Mouse (Mus musculus) G1E-ER4 (cell line): ENCODE data around the gene Mien1. TPM values are rescaled to one million over a fixed set of nuclear protein-coding genes. Genes with fewer than 3 reads are reported as not detected.

ENCODE experiments used
- GATA1 ChIP-seq: IDR thresholded peaks from one replicate; pipeline ENCODE4 v1.8.0; 2012; ENCODE audit warnings: low read length, inconsistent platforms
- polyA plus RNA-seq: library from polyadenylated mRNA; stranded (reverse); fragments of >175 nt; gene quantifications from 2 replicates; pipeline ENCODE4 v1.2.3, GENCODE M21; 2012

Mien1 gene
- polyA plus RNA-seq, 1 experiment, result 51.4 TPM

DNA sequence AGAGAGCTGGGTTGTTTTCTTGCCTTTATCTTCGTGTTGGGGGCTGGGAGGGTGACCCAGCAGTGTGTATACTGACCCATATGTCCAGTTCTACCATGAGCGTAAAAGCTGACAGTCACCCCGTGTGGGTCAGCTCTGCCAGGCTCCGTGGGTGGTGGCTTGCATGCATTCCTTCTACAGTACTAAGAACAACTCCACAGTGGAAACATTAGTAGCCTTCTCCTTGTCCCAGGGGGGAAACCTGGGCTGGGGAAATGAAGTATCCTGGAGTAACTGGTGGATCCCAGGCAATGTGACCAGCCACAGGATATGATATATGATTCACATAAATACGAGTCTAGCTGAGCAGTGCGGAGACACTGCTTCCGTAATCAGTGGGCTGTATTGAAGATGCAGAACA is 25.1 kb downstream of the Mien1 start:
- TF ChIP-seq GATA1, result no peak

GRCm38 (mm10) chr11:98412797-98413301 is 25.9 kb downstream of the Mien1 start:
- TF ChIP-seq GATA1, result no peak

DNA sequence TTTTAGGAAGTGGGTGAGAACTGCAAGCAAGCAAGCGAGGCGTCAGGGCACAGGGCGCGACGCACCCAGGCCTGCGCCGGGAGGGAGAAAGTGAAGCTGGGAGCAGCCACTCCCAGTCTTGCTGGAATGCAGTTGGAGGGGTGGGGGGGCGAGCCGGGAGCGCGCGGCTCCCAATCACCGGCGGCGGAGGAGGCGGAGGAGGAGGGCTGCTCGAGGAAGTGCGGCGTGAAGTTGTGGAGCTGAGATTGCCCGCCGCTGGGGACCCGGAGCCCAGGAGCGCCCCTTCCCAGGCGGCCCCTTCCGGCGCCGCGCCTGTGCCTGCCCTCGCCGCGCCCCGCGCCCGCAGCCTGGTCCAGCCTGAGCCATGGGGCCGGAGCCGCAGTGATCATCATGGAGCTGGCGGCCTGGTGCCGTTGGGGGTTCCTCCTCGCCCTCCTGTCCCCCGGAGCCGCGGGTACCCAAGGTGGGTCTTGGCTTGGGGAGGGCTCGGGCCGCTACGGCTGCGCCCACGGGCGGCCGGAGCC is 26.5 kb downstream of the Mien1 start, which contains the start of gene Erbb2:
Gene Erbb2, plus strand, starts transcription at position 198 of the 524 bp plus-strand sequence.
- no peak for TF ChIP-seq GATA1

DNA sequence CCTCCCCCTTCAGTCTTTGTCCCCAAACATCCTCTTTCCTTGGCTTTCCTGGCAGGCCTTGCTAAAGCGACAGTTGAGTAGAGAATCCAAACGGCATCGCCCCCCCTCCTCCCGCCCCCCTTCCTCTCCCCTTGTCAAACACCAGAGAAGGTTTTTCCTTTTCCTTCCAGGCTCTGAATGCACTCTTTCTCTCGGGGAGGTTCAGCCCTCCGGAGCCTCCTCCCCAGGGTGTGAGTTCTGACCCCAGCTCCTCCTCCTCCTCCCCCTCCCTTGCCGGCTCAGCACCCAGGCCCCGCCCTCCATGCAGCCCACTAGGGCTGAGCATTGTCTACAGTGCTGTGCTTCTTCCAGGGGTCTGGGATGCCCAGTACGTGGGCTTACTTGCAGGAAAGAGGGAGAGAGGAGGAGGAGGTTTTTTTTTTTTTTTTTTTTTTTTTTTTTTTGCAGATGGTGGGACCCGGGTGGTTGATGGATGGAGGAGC is 29.4 kb downstream of the Mien1 start:
- TF ChIP-seq GATA1, result no peak

- TF ChIP-seq GATA1, result no peak
These were observed 29.9 kb downstream of the Mien1 start for GRCm38 (mm10) chr11:98408872-98409271.

DNA sequence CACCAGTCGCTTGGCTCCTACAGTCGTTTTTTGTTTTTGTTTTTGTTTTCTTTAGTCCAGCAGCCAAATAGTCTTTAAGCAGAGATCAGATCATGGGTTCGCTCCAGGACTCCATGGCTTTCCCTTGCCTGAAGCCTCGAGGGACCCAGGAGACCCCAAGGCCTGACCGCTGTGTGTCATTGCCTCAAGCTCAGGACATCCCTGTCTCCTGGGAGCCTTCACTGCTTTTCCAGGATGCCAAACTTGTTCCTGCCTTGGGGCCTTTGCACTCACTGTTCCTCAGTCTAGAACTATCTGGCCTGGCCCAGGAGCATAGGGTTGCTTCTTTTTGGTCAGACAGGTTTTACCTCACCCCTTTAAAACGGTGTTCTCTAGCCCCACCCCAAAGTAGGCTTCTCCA is 32.2 kb downstream of the Mien1 start:
- TF ChIP-seq GATA1, result no peak

- no peak for TF ChIP-seq GATA1
These were observed 38.0 kb downstream of the Mien1 start for GRCm38 (mm10) chr11:98400816-98401215.

DNA sequence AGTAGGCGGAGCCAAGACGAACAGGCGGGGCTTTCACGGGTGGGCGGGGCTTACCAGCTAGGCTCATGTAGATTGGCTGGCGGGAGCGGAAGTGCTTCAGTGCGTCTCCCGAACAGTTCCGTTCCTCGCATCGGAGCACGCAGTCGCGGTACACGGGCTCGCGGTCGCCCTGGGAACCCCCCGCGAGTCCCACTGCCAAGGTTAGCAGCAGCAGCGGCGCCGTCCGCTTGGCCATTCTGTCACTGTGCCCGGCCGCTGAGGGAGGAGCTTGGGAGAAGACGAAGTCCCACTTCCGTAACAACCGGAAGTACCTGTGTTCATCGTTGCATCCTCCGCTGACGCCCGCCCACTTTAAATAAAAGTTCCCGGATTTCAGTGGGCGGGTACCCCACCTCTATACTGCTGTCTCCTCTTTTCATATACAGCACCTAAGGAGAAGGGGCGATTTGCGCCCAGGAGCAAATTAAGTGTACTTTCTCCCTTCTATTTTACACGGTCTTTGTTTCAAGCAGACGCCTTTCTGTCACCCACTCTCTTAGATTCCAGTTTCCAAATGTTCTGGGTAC is 38.5 kb downstream of the Mien1 start, which contains the start of gene Pgap3:
Gene Pgap3, minus strand, starts transcription at position 330 of the 566 bp plus-strand sequence.
- no peak for TF ChIP-seq GATA1

DNA sequence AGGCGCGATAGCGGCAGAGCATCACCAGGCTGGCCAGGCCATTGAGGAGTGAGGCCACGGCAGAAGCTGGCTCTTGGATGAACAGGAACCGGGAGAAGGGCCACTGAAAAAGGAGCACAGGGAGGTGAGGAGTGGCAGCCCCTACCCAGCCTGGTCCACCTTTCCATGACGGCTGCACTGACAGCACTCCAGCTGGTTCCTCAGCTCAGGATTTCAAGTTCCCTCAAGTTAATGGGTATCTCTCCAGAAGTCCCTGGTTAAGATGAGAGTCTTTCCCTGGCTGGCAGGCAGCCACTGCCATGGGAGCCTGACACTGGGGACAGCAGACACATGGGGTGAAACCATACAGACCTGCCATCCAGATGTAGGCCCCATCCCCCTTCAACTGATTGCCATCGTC is 40.8 kb downstream of the Mien1 start:
- TF ChIP-seq GATA1, result no peak

DNA sequence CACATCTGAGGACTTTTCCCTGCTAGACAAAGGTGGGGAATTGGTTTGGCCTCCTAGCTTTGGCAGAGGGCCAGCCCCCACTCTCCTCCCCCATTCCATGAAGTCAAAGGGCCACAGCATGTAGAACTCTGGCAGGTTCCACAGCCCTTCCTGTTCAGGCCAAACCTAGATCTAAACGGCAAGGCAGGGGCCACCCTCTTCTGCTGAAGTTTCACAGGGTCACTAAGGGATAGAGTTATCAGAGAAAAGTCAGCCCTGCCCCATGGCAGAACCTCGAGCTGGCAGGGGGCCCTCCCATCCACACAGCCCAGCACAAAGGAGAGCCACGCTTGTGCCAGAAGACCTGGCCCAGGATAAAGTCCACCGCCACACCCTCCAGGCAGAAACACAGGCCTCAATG is 43.8 kb downstream of the Mien1 start:
- TF ChIP-seq GATA1, result no peak

- no peak for TF ChIP-seq GATA1
These were observed 44.5 kb downstream of the Mien1 start for GRCm38 (mm10) chr11:98394301-98394700.

GRCm38 (mm10) chr11:98393317-98393716 is 45.5 kb downstream of the Mien1 start:
- no peak for TF ChIP-seq GATA1

DNA sequence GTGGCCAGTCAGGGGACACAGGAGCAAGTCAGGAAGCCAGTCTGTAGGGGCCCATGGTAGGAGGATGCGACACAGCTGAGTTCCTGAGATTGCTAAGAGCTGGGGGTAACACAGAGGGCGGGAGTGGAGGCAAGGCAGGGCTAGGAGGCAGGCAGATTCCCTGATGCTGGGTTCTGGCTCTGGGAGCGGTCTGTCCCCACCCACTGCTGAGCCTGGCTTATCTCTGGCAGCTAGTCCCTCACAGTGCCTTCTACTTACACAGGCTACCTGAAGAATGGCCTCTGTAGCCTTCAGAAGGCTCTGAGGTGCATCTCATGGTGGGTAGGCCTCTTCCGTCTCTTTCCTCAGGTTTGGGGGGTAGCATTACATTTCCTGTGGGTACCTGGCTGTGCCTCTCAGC is 46.1 kb downstream of the Mien1 start:
- no peak for TF ChIP-seq GATA1

DNA sequence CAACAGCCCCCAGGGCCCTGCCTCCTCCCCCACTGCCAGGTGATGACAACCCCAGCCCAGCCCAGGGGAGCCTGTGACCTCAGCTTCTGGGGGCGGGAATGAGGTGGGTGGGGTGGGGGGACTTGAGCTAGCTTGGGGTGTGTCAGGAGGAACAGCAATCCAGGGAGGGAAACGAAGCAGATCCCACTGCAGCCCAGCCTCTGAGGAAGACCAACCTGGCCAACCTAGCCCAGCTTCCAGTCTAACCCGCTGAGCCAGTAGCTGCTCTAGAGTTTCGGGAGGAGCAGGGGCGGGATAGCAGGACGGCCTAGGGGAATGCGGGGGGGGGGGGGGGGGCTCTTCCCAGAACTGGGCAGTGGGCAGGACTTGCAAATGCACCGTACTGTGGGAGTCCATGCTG is 46.8 kb downstream of the Mien1 start:
- TF ChIP-seq GATA1, result no peak

DNA sequence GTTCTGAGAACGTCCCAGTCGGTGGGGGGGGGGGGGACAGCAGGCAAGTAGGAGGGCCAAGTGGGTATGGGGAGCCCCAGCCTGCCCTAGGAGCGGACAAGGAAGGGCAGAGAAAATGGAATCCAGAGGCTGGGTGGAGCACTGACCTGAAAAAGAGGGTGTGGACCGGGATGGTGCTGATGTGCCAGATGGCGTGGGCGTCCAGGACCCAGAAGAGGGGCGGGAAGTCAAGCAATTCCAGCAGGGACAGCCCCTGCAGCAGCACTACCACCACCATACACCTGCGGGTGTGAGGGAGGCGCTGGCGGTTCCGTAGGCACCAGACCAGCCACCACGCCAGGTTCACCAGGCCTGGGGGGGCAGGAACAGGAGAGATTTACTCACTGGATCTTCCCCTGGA is 48.6 kb downstream of the Mien1 start:
- TF ChIP-seq GATA1, result no peak

DNA sequence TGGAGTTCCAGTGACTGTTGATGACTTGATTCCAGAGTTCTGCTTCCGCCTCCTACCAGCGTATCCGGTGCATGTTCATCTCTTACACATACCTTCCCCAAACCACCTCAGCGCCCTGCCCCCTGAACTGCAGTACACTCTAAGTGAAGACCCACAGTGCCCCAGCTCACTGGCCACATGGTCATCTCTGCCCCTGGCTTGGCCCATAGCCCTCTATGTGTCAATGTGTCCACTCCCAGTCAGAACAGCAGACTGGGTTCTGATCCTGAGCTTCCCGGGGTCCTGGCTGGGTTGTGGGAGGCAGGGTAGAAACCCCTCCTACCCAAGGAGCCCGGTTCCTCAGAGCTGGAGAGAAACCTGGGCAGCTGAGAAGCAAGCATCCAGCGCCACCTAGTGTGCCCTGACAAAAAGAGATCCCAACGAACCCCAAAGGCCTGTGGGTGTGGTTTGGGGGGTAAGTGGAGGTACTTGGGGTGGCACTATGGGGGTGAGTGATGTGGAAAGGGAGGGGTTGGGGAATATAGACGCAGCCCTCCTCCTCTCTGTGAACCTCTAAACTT is 49.5 kb downstream of the Mien1 start:
- TF ChIP-seq GATA1, result no peak

GRCm38 (mm10) chr11:98388282-98388681 is 50.5 kb downstream of the Mien1 start:
- no peak for TF ChIP-seq GATA1

Other genes with a start within 250 kb of the Mien1 start
- 16.1 and 21.1 TPM in 2 replicates for gene Med1, start 245.7 kb downstream of the Mien1 start, polyA plus RNA-seq
- gene Cdk12, start 235.9 kb downstream of the Mien1 start, polyA plus RNA-seq, result 17.0 and 19.2 TPM in 2 replicates
- gene Neurod2, start 109.3 kb downstream of the Mien1 start, polyA plus RNA-seq, result not detected in 2 replicates
- gene Ppp1r1b, start 90.6 kb downstream of the Mien1 start, polyA plus RNA-seq, result not detected in 2 replicates
- gene Stard3, start 80.6 kb downstream of the Mien1 start, polyA plus RNA-seq, result 25.4 and 31.5 TPM in 2 replicates
- gene Tcap, start 55.2 kb downstream of the Mien1 start, polyA plus RNA-seq, result not detected in 2 replicates
- not detected in 2 replicates for gene Pnmt, start 52.5 kb downstream of the Mien1 start, polyA plus RNA-seq
- gene Pgap3, start 38.5 kb downstream of the Mien1 start, polyA plus RNA-seq, result 11.3 and 13.7 TPM in 2 replicates
- gene Erbb2, start 26.5 kb downstream of the Mien1 start, polyA plus RNA-seq, result not detected in 2 replicates
- not detected in 2 replicates for gene Grb7, start 7.4 kb upstream of the Mien1 start, polyA plus RNA-seq
- not detected in 2 replicates for gene Ikzf3, start 107.0 kb upstream of the Mien1 start, polyA plus RNA-seq
- gene Zpbp2, start 112.1 kb upstream of the Mien1 start, polyA plus RNA-seq, result 0.35 and 0.39 TPM in 2 replicates
- gene Ormdl3, start 148.4 kb upstream of the Mien1 start, polyA plus RNA-seq, result 38.2 and 44.7 TPM in 2 replicates
- gene Lrrc3c, start 159.3 kb upstream of the Mien1 start, polyA plus RNA-seq, result not detected in 2 replicates
- gene Gm12355, start 186.7 kb upstream of the Mien1 start, polyA plus RNA-seq, result not detected in 2 replicates
- gene Gsdma3, start 187.4 kb upstream of the Mien1 start, polyA plus RNA-seq, result 0.04 TPM in 1 of 2 replicates, not detected in the other
- gene Gsdma2, start 207.8 kb upstream of the Mien1 start, polyA plus RNA-seq, result not detected in 2 replicates
- gene Gsdma, start 225.4 kb upstream of the Mien1 start, polyA plus RNA-seq, result 0.04 TPM in 2 replicates
- gene Psmd3, start 243.6 kb upstream of the Mien1 start, polyA plus RNA-seq, result 253 TPM in 2 replicates